Mouse (Mus musculus) forebrain, embryonic 14.5 days (tissue): Measurements from ENCODE around the gene Rab9. TPM values are rescaled to one million over a fixed set of nuclear protein-coding genes. Genes with fewer than 3 reads are reported as not detected.

ENCODE experiments used
- ATAC-seq: fragments of 200-750 bp; cut with Nextera tagmentation; 2 replicates; pipeline ENCODE4 v1.8.0; 2017; ENCODE audit warnings: mild to moderate bottlenecking, moderate library complexity
- DNase-seq: peaks from one replicate; pipeline ENCODE4 v3.0.0-alpha.2; 2015; ENCODE audit warnings: low spot score
- H3K27ac ChIP-seq: fragments of 300-500 bp; sonication (generic); 2 replicates; pipeline ENCODE4 v1.5.1; 2014; ENCODE audit warnings: low read depth, mild to moderate bottlenecking, control low read depth, low read length, moderate library complexity
- H3K27me3 ChIP-seq: fragments of 300-500 bp; sonication (generic); replicated peaks from 2 replicates; pipeline ENCODE4 v1.6.1; 2014; ENCODE audit warnings: low read length, control low read depth, mixed read lengths; ENCODE audit not compliant: control insufficient read depth, insufficient read depth
- H3K36me3 ChIP-seq: fragments of 300-500 bp; sonication (generic); 2 replicates; pipeline ENCODE4 v1.6.1; 2014; ENCODE audit warnings: low read length, control low read depth; ENCODE audit not compliant: control insufficient read depth, insufficient read depth
- H3K4me1 ChIP-seq: fragments of 300-500 bp; sonication (generic); 2 replicates; pipeline ENCODE4 v1.6.1; 2014; ENCODE audit warnings: antibody characterized with exemption, low read length, control low read depth; ENCODE audit not compliant: control insufficient read depth, insufficient read depth
- H3K4me2 ChIP-seq: fragments of 300-500 bp; sonication (generic); 2 replicates; pipeline ENCODE4 v1.6.1; 2014; ENCODE audit warnings: mild to moderate bottlenecking, control low read depth, low read length
- H3K4me3 ChIP-seq: fragments of 300-500 bp; sonication (generic); 2 replicates; pipeline ENCODE4 v1.5.1; 2014; ENCODE audit warnings: low read depth, low read length, control low read depth
- H3K9ac ChIP-seq: fragments of 300-500 bp; sonication (generic); 2 replicates; pipeline ENCODE4 v1.6.1; 2014; ENCODE audit warnings: mild to moderate bottlenecking, low read length, control low read depth, moderate library complexity
- H3K9me3 ChIP-seq: fragments of 300-500 bp; sonication (generic); replicated peaks from 2 replicates; pipeline ENCODE4 v1.6.1; 2016; ENCODE audit warnings: low read length, control low read depth, mixed read lengths; ENCODE audit not compliant: control insufficient read depth
- WGBS: fragments of 180-500 bp; shearing (Covaris S2); extraction: QIAGEN DNeasy Blood & Tissue Kit; methylation state at CpG from one replicate; pipeline ENCODE4 v1.1.7; 2014; 5-methylcytosine and 5-hydroxymethylcytosine counted together
- polyA plus RNA-seq: library from polyadenylated mRNA; unstranded; fragments of >200 nt; fragmentation: Nextera tagmentation; extraction: Ambion mirVana; gene quantifications from 2 replicates; pipeline ENCODE4 v1.2.1, GENCODE M21; 2014

The Rab9 gene
- polyA plus RNA-seq, 1 experiment from 2014 or later, result 50.4 TPM

DNA sequence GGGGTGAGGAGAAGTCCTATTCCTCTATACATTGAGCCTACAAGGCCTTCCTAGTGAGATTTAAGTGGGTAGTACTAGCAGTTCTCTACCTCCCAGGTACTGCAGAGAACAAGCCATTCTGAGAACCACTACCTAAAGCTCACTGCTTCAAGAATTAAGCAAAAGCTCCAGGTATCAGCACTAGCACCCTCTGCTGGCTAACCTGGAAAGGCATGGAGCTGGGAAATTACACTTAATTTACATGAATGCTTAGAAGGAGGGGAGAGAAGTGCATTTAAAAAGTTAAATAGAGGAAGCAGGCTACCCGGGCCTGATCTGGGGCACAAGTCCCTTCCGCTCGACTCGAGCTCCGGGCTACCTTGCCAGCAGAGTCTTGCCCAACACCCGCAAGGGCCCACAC is 63.5 kb downstream of the Rab9 start:
- DNase-seq (peak; percentile 59), ATAC-seq (no peak)
- Histone ChIP-seq H3K36me3 (no peaks in the 10 kb centered on the region), H3K4me1 (no peaks in the 10 kb centered on the region), H3K4me2 (no peak overlapping the region), H3K9me3 (no peaks in the 10 kb centered on the region), H3K4me3 (no peak overlapping the region), H3K27ac (no peak overlapping the region), H3K27me3 (no peaks in the 10 kb centered on the region), H3K9ac (no peak overlapping the region)
- 75% methylated on average over 5 of the region's 6 CpGs for WGBS

DNA sequence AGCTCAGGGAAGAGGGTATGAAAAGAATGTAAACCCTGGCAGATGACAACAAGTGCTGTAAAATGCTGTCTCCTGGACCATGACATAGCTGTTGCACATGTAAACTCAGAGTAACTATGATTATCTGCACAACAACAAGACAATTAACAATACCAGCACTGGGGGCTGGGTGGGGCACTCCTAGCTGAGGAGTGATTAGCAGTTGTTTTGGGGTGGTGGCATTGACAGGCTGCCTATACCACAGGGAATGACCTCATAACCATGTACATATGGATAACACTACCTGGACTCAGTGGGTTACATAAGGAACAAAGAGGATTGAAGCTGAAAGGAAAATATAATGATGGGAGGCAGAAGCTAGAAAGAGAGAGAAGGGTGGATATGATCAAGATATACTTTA is 71.8 kb downstream of the Rab9 start:
- peaks cover 15% of the 10 kb centered on the region; the same call in 1 of the 2 replicates for H3K36me3 ChIP-seq
- no peak overlapping the region for H3K9ac ChIP-seq
- H3K4me2 ChIP-seq, result no peak overlapping the region
- DNase-seq (no peak), ATAC-seq (no peak)
- H3K4me1 ChIP-seq, result no peaks in the 10 kb centered on the region
- H3K4me3 ChIP-seq, result no peak overlapping the region
- H3K27me3 ChIP-seq, result no peaks in the 10 kb centered on the region
- H3K27ac ChIP-seq, result no peak overlapping the region
- H3K9me3 ChIP-seq, result no peaks in the 10 kb centered on the region

Other genes with a start within 250 kb of the Rab9 start
- 245 and 296 TPM in 2 replicates for gene Gpm6b, start 241.0 kb downstream of the Rab9 start, polyA plus RNA-seq
- 70.3 and 78.7 TPM in 2 replicates for gene Trappc2, start 39.3 kb downstream of the Rab9 start, polyA plus RNA-seq
- 7.2 and 7.4 TPM in 2 replicates for gene Ofd1, start 39.2 kb downstream of the Rab9 start, polyA plus RNA-seq
- gene Tceanc, start 38.7 kb upstream of the Rab9 start, polyA plus RNA-seq, result 5.9 and 6.9 TPM in 2 replicates
- 0.86 and 0.98 TPM in 2 replicates for gene Egfl6, start 105.9 kb upstream of the Rab9 start, polyA plus RNA-seq